Mouse (Mus musculus) A20 (cell line): ENCODE data around the gene Tesc.
A peak's percentile ranks its signal among the peaks of the same experiment; 100 is the strongest.

ENCODE experiments used
- DNase-seq: peaks from one replicate; pipeline ENCODE4 v3.0.0-alpha.2; 2011; ENCODE audit warnings: low read depth, low spot score

Gene Tesc

DNA sequence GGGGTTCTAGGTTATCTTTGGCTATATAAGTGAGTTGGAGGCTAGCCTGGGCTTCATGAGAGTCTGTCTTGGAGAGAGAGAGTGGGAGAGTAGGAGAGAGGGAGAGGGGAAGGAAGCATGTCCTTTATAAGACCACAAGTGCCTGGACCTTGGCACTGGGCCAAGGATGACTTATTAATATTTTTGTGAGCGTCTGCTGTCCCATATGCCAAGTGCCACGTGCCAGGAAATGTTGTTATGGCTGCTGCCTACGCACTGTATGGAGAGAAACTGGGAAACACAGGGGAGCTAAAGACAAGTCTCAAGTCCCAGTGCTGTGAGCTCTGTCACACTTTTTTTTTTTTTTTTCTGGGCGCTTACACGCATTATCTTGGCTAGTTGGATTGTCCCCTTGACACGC lies 15.1 kb downstream of the Tesc start:
- DNase-seq = no peak

DNA sequence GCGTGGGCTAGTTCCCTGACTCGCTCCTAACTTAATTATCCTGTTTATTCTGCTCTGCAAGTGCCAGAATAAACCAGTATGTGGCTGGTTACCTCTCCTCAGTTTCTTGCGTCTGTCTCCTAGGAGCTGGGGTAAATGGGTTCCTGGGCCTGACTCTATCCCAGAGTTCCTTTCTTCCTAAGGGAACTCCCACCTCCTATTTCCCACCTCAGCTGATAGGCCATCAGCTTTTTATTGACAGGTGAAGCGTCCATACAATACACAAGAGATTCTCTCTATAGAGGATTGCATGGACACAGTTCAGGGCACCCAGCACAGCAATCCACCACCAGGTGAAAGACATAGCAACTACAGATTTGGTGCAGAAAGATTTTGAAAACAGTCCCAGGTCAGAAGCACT lies 16.2 kb downstream of the Tesc start:
- DNase-seq = no peak

DNA sequence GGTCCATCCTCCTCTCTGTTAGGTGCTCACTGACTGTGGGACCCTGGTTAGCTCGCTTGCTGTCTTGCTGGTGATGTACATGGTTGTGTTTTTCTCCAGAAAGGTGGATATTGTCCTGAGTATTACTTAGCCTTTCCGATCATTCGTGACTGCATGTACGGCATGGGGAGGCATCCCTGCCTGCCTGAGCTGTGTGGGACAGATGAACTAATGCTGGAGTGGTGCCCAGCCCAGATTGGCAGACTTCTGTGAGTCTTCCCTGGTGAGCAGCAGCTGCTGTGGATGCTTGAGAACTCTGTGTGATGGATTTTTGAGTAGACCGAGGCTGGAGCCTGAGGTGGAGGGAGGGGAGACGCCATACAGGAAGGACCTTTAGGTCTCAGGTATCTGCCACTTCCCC lies 17.4 kb downstream of the Tesc start:
- DNase-seq = no peak

DNA sequence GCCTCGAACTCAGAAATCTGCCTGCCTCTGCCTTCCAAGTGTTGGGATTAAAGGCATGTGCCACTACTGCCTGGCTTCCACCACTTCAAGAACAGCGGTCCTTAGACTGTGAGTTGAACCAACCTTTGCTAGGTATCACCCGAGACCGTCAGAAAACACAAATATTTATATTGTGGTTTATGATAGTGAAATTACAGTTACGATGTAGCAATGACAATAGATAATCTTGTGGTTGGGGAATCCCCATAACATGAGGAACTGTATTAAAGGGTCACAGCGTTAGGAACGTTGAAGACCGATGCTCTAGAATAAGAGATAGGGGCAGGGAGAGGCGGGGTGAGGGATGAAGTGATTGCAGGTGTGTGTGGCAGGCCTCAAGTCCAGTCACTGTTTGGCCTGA lies 17.8 kb downstream of the Tesc start:
- DNase-seq = no peak

DNA sequence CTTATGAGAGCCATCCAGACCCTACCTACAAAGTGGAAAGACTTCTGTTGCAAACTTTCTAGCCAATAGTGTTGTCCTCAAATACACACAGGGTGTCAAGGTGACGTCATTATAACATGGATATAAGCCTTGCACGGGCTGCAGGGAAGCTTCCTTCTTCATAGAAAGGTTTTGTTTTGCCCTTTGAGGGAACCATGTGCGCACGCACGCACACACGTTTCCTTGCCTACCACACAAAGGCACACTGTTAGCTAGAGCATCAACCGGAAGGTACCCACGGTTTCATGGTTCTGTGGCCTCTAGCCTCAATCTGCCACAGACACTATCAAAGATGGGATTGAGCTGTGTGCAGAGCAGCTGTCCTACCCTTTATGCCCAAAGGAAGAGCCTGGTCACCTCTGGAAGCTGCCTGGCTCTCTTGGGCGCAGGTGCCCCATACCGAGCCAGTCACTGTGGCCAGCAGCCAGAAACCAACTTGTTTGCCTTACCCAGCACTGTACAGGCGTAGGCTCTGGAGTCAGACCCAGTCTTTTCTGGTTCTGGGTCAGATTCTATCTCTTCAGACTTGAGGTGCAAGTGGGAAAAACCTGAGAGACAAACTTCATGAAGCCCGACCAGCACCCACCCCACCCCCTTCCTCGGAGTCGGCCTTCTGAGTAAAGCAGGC lies 19.7 kb downstream of the Tesc start:
- no peak for DNase-seq

DNA sequence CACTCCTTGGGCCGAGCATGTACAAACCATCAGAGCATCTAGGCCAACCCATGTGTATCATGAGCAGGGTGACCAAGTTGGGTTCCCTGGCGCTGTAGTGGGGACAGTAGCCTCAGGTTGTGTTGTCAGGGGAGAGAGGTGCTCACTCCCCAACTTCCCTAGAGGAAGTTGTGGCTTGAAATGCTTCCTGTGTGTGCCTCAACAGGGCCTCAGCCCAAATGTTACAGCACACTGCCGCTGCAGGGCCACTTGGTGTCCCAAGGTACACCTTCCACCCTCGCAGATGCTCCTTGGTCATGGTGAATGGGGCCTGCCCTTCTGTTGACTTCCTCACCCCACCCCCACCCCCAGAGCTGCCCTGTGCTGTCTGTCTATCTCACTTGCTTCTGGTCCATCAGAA lies 20.9 kb downstream of the Tesc start:
- DNase-seq = no peak

DNA sequence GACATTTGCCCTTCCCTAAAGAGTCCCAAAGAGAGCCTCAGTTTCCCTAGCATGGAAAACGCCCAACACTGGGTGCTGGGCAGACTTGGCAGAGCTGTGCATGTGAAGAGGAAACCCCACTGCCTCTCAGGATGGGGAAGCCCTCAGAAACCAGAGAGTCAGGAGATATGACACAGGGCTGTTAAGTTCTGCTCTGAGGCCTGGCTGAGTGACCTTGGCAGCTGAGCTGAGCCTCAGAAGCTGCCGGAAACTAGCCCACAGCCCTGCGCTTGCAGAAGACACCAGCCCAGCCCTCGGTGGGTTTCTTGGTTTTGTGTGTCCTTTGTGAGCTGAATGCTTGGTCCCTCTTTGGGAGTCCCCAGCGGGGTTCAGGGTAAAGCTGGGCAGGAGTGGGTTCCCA lies 21.4 kb downstream of the Tesc start:
- DNase-seq = no peak

DNA sequence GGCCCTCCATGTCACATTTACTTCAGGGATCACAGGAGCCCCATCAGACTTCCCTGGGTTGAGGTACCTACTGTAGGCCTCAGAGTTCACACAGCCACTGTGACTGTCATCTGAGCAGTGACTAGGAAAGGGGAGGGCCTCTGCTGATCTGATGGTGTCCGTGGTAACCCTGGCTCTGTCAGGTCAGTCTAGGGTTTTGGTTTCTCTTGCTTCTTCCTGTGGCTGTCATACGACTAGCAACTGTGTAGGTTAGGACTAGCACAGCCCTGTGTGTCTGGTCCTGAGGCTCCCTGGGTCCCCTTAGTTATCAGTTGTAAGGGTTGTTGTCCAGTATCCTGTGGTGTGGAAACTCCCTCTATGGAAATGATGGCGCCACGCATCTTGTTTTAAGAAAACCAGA lies 23.2 kb downstream of the Tesc start:
- no peak for DNase-seq

DNA sequence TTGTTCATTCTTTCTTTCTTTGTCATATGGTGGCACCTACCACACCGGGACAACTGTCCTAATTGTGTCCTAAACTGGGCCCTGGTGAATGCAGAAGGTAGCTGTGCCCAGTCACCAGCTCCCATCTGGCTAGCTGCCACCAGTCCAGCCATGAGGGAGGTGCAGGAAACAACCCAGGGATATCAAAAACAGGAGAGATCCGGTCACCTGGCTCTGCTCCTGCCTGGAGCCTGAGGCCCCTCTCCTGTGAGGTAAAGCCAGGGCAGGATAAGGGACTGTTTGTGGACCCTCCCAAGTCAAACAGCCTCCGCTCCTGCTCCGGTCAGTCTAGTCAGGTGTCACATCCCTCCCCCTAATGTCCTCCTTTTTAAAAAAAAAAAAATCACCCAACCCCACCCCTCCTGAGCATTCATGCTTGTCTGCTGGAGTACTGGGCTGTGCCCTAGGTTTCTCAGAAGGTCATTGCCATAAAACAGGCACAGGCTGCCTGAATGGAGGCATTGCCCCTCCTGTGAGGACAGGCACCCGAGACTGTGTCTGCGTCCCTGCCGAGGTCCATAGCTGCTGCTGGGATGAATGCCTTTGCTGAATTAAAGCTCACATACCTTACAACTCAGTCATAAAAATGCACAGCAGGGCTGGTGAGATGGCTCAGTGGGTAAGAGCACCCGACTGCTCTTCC lies 24.6 kb downstream of the Tesc start:
- no peak for DNase-seq

DNA sequence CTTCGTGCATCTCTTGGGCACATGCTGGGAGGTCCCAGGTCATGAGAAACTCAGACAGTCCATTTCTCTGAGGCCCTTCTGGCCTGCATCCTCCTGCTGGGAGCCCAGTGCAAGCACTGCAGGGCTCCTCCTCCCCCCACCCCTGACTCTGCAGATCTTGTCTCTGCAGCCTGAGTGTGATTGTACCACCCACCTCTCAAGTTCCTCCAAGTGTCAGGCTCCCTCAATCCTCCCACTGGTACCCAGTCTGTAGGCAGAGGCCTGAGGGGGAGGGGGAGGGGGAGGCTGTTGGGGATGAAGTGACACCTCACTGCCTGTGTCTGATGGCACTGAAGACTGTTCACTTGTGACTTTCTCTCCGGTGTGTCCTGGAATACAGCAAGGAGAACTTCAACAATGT lies 25.7 kb downstream of the Tesc start:
- DNase-seq = no peak

DNA sequence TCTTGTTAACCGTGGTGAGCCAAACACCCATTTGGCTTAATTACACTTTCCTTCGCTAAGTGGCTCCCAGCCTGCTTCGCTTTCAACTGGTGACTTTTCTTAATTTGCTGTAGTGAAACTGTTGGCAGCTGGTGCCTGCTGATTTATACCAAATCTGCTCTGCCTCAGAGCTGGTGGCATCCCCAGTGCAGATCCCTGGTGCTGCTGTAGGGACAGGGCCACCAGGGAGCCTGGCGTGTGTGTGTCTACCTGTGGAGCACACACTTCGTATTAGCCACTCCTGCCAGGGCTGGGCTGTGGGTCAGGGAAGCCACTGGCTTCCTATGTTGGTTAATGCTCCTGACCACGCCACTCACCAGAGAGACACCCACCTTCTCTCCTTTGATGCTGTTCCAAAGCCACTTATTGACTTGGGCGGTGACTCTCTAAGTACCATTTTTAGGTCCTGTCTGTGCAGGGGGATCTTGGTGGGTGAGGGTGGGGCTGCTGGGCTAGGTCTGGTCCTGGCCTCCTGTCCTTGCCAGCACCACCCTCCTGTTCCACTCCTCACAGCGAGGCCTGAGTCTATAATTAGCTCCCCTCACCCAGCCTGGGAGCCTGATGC lies 30.1 kb downstream of the Tesc start:
- no peak for DNase-seq

DNA sequence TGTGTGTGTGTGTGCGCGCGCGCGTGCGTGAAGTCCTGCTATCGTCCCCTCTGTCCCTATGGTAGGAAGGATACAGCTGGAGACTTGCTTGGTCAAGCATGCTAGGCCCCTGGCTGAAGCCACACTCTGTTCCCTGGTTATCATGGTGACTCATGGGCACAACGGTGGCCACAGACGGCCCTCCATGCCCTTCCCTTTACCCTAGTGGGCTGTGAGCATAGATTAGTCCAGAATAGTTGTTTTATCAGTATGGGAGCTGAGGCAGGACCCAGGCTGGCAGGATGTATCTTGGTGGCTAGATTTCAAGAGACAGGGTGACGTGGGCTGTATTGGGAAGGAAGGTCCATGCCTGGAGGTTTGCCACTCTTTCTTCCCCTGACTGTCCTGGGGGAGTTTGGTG lies 31.3 kb downstream of the Tesc start:
- no peak for DNase-seq

DNA sequence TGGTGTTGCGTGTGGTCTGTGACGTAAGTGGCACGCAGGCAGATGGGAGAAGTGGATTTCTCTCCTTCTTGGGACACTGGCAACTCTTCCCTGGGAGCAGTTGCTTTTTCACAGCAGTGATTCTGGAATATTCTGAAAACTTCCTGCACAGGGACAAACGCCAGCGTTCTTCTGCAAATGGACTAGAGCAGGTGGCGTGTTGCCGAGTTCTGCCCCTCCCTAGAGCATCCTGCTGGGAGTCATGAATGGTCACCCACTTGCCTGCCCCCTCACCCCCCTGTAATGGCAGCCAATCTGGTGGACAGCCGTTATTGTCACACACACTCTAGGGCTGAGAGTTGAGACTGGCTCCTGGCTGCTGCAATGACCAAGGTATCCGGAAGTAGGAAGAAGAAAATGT lies 32.1 kb downstream of the Tesc start:
- no peak for DNase-seq

DNA sequence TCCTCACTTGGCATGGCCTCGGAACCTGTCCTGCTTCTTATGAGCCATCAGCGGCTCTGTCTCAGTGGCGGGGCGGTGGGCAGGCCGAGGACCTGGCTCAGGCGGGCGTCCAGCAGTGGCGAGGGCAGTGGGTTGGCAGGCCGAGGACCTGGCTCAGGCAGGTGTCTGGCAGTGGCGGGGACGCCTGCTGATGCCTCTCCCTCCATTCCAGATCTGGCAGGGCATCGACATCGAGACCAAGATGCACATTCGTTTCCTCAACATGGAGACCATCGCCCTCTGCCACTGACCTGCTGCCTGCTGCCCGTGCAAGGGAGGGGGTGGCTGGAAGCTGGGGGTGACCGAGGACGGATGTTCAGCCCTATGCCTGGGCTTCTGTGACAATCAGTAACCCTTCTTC lies 33.8 kb downstream of the Tesc start:
- DNase-seq = no peak

DNA sequence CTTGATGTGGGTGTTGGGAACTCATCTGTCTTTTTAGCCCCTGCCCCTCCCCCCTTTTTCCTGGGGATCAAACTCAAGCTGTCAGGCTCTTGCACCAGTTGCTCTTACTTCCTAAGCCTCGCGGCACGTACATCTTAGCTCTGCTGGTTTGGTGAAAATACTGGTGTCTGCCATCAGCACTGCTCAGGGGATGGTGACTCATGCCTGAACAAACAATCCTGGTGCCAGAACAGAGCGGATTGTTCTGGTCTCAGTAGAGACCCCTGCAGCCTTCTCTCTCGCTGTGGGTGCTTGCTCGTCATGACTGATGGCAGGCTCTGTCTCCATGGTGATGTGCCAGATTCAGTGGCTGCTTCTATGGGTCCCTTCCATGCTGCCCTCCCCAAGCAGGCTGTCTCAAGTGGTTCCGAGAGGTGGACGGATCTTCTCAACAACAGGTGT lies 35.7 kb downstream of the Tesc start:
- no peak for DNase-seq

DNA sequence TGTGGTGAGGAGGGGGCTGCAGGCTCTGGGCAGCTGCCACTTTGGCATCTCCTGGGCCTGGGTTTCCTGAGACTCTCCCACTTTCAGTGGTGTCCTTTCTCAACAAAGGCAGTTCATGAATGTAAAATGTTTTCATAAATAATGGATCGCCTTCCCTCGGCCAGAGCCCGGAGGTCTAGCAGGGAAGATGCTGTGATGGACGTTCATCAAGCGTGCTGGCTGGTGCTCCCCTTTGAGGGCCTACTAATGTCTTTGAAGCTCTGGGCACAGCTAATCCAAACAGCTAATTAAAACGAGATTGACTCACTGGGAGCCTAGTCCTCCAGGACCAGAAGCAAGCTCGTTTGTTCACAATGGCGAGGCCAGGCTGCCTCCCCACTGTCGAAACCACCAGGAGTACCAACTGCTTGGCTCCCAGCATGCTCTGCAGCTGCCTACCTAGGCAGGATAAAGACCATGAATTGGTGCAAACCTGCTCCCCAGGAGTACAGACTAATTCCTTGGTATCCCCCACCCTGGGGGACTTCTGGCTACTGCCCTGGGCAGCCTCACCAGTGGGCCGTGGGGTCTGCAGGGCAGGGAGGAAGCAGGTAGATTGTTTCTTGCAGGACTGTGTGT lies 36.9 kb downstream of the Tesc start:
- DNase-seq = no peak

DNA sequence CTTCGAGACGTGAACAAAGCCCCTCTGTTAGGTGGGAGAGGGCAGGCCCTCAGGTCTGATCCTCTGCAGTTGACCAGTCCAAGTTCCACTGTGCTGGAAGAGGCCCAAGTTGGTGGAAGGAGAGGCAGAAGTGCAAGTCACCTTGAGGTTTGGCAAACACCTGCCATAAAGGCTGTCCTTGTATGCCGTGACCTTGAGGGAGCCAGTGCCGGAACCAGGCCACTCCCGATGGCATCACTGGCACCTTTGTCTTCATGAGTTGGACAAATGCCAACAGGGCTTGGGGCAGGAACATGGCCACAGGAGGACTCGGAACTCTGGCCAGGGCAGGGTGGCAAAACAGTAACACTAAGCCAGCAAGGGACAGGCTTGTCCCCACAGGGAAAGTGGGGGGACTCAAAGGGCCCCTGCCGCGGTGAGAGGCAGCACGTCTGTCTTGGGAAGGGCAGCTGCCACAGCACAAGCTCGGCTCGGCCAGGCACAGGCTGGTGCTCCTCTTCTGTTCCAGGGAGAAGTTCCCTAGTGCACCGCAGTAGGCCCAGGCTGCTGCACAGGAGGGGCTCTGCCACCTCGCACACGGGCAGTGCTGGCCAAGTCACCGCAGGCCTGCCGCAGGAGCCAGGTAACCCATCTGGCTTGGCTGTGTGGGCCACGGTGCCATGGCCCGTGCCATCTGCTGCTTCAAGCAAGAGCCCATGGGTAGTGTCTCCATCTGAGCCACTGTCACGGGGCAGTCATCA lies 38.1 kb downstream of the Tesc start:
- no peak for DNase-seq

DNA sequence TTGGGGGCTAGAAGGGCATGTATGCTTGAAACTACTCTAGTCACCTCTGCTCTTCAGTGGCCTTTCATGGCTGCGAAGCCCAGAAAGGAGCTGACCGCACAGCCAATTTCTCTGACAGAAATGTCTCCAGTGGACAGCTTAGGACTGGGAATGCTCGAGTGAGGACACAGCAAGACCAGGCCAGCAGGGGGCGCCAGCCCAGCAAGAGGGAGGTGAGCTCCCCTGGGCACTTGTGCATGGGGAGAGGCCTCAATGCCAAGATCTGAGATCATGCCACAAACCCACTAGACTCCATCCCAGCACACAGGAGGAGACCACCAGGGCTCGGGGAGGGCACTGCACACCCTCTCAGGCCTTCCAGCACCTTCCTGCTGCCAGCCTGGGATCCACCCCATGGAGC lies 39.3 kb downstream of the Tesc start:
- DNase-seq = peak; percentile 53

DNA sequence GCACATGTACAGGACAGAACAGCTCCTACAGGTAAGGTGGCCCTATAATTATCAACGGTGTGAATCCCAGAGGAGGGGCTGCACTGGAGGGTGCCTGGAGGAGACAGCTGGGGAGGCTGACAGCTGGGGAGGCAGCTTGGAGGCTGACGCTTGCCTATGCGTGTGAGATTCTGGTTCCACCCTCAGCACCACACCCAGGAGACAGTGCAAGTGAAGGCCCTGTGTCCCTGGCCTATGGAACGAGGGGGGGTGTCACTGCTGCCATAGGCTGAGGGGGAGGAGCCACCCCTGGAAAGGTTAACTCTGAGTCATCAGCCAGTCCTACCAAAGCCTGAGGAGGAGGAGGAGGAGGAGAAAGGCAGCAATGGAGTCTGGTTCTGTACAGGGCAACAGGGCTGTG lies 40.0 kb downstream of the Tesc start:
- no peak for DNase-seq

DNA sequence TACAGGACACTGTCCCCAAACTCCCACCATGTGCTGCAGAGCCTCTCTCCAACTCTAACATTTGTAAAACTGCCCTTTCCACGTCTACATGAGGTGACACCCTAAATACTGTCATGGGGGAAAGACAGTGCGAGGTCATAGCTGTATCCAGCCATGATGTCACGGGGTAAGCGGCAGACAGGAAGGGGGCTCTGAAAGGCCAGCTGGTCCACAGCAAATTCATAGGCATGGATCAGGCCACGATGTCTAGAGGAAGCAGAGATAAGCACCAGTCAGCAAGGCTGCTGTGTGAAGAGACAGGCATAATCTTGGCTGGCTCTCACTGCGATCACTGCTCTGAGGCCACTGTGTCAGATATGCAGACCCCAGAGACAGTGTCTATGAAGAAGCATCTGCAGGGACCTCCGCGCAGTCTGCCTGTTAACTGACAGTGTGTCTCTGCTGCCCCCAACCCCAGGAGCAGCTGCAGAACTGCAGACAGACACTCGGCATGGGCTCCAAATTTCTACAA lies 40.5 kb downstream of the Tesc start:
- no peak for DNase-seq

DNA sequence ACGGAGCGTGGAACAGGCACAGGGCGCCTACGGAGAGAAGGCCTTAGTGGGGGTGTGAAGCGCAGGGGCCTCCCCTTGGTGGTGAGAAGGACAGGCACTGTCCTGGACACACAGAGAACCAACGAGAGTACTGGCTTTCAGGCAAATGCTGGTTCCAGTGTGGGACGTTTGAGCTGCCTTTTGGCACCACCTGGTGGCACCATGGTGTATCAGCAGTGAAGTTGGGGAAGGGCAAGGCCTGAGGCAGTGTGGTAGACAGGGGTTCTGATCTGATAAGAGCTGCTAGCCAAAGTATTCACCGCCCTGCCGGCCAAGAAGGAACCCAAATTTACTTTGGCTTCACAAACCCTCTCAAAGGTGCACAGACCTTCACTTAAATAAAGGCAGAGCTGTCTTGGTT lies 41.8 kb downstream of the Tesc start:
- peak; percentile 68 for DNase-seq

DNA sequence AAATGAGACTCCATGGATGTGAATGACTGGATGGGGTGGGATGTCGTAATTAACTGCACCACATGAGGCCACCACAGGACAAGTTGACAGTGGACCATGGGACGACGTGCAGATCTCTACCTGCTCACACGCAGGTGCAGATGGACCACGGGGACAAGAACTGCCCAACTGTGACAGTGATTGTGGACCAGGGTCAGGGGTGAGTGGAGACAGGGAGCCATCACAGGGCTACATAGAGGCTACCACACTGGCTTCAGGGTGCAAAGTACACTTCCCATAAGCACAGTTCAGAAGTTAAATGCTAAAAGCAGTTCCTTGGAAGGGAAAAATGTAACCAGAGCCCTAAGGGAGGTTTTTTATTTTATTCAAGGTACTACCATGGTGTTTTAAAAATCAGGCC lies 44.2 kb downstream of the Tesc start:
- no peak for DNase-seq
